Mouse (Mus musculus) hindbrain, embryonic 12.5 days (tissue): ENCODE measurements around the gene Phldb2. TPM values are rescaled to one million over a fixed set of nuclear protein-coding genes. Genes with fewer than 3 reads are reported as not detected.

Experiments used
- ATAC-seq: fragments of 200-750 bp; cut with Nextera tagmentation; 2 replicates; pipeline ENCODE4 v1.8.0; 2017; ENCODE audit warnings: moderate TSS enrichment; ENCODE audit not compliant: low FRiP score
- H3K27ac ChIP-seq: fragments of 300-500 bp; sonication (generic); 2 replicates; pipeline ENCODE4 v1.5.1; 2016; ENCODE audit warnings: mild to moderate bottlenecking
- H3K27me3 ChIP-seq: fragments of 300-500 bp; sonication (generic); 2 replicates; pipeline ENCODE4 v1.6.1; 2016; ENCODE audit warnings: mild to moderate bottlenecking
- H3K36me3 ChIP-seq: fragments of 300-500 bp; sonication (generic); 2 replicates; pipeline ENCODE4 v1.6.1; 2016; ENCODE audit warnings: mild to moderate bottlenecking
- H3K4me1 ChIP-seq: fragments of 300-500 bp; sonication (generic); 2 replicates; pipeline ENCODE4 v1.6.1; 2016
- H3K4me2 ChIP-seq: fragments of 300-500 bp; sonication (generic); replicated peaks from 2 replicates; pipeline ENCODE4 v1.6.1; 2016; ENCODE audit warnings: mild to moderate bottlenecking
- H3K4me3 ChIP-seq: fragments of 300-500 bp; sonication (generic); 2 replicates; pipeline ENCODE4 v1.5.1; 2016; ENCODE audit warnings: mild to moderate bottlenecking
- H3K9ac ChIP-seq: fragments of 300-500 bp; sonication (generic); 2 replicates; pipeline ENCODE4 v1.6.1; 2016; ENCODE audit warnings: mild to moderate bottlenecking, moderate library complexity
- H3K9me3 ChIP-seq: fragments of 300-500 bp; sonication (generic); replicated peaks from 2 replicates; pipeline ENCODE4 v1.6.1; 2016; ENCODE audit warnings: mild to moderate bottlenecking
- WGBS: fragments of 180-500 bp; shearing (Covaris S2); methylation state at CpG from one replicate; pipeline ENCODE4 v1.1.7; 2016; 5-methylcytosine and 5-hydroxymethylcytosine counted together
- polyA plus RNA-seq: library from polyadenylated mRNA; unstranded; fragments of >200 nt; fragmentation: Nextera tagmentation; extraction: Ambion mirVana; gene quantifications from 2 replicates; pipeline ENCODE4 v1.2.1, GENCODE M21; 2016

Gene Phldb2
- polyA plus RNA-seq, 1 experiment from 2014 or later = 34.5 TPM

- Histone ChIP-seq H3K27ac (peak overlapping the region; percentile 66; the same call in 1 of the 2 replicates), H3K4me2 (peak overlapping the region; percentile 75), H3K9me3 (no peaks in the 10 kb centered on the region), H3K4me1 (peaks cover 13% of the 10 kb centered on the region), H3K27me3 (peaks cover 6% of the 10 kb centered on the region; the same call in 1 of the 2 replicates), H3K36me3 (no peaks in the 10 kb centered on the region), H3K9ac (peak overlapping the region; percentile 79), H3K4me3 (peak overlapping the region; percentile 59)
- WGBS = under 1% methylated on average over 44 of the region's 45 CpGs
- peak; percentile 96 for ATAC-seq
Measured at GRCm38 (mm10) chr16:45844049-45844780, 109.2 kb downstream of the Phldb2 start.

- peak overlapping the region; percentile 75 for H3K4me2 ChIP-seq
- H3K27me3 ChIP-seq = peaks cover 6% of the 10 kb centered on the region; the same call in 1 of the 2 replicates
- no peaks in the 10 kb centered on the region for H3K36me3 ChIP-seq
- peaks cover 13% of the 10 kb centered on the region for H3K4me1 ChIP-seq
- peak; percentile 51 for ATAC-seq
- peak overlapping the region; percentile 59 for H3K4me3 ChIP-seq
- H3K9ac ChIP-seq = peak overlapping the region; percentile 79
- H3K9me3 ChIP-seq = no peaks in the 10 kb centered on the region
- WGBS = under 1% methylated on average over 16 of the region's 16 CpGs
- H3K27ac ChIP-seq = peak overlapping the region; percentile 66; the same call in 1 of the 2 replicates
Measured at GRCm38 (mm10) chr16:45843351-45843891, 110.0 kb downstream of the Phldb2 start.

GRCm38 (mm10) chr16:45842440-45842839 lies 111.0 kb downstream of the Phldb2 start:
- WGBS = 63% methylated on average over 4 of the region's 4 CpGs
- Histone ChIP-seq H3K27me3 (peaks cover 5% of the 10 kb centered on the region; the same call in 1 of the 2 replicates), H3K4me2 (peak overlapping the region; percentile 75), H3K4me3 (peak overlapping the region; percentile 59), H3K9me3 (no peaks in the 10 kb centered on the region), H3K4me1 (peaks cover 13% of the 10 kb centered on the region), H3K9ac (no peak overlapping the region), H3K27ac (no peak overlapping the region), H3K36me3 (no peaks in the 10 kb centered on the region)
- ATAC-seq = no peak

- H3K9ac ChIP-seq = no peak overlapping the region
- H3K4me3 ChIP-seq = no peak overlapping the region
- no peaks in the 10 kb centered on the region for H3K9me3 ChIP-seq
- H3K4me2 ChIP-seq = peak overlapping the region; percentile 75
- no peaks in the 10 kb centered on the region; the same call in 1 of the 2 replicates for H3K27me3 ChIP-seq
- no peaks in the 10 kb centered on the region for H3K36me3 ChIP-seq
- no peak for ATAC-seq
- WGBS = 86% methylated on average over 3 of the region's 3 CpGs
- H3K4me1 ChIP-seq = peaks cover 13% of the 10 kb centered on the region
- no peak overlapping the region for H3K27ac ChIP-seq
Measured at GRCm38 (mm10) chr16:45841806-45842205, 111.6 kb downstream of the Phldb2 start.

- ATAC-seq = no peak
- Histone ChIP-seq H3K9me3 (no peaks in the 10 kb centered on the region), H3K9ac (no peak overlapping the region), H3K27me3 (no peaks in the 10 kb centered on the region), H3K4me1 (peaks cover 13% of the 10 kb centered on the region), H3K36me3 (no peaks in the 10 kb centered on the region), H3K4me3 (no peak overlapping the region), H3K4me2 (no peak overlapping the region), H3K27ac (no peak overlapping the region)
- WGBS = 65% methylated on average over 3 of the region's 3 CpGs
Measured at GRCm38 (mm10) chr16:45841016-45841415, 112.4 kb downstream of the Phldb2 start.

- 83% methylated on average over 5 of the region's 5 CpGs for WGBS
Measured at GRCm38 (mm10) chr16:45837541-45838342, 115.7 kb downstream of the Phldb2 start.

GRCm38 (mm10) chr16:45832747-45833108 lies 120.7 kb downstream of the Phldb2 start:
- H3K4me1 ChIP-seq = peaks cover 16% of the 10 kb centered on the region; the same call in 1 of the 2 replicates
- no peaks in the 10 kb centered on the region for H3K36me3 ChIP-seq
- H3K9me3 ChIP-seq = no peaks in the 10 kb centered on the region
- no peak overlapping the region for H3K27ac ChIP-seq
- H3K9ac ChIP-seq = no peak overlapping the region
- H3K27me3 ChIP-seq = no peaks in the 10 kb centered on the region
- WGBS = 75% methylated on average over 6 of the region's 6 CpGs
- H3K4me2 ChIP-seq = no peak overlapping the region
- ATAC-seq = no peak
- no peak overlapping the region for H3K4me3 ChIP-seq

More at GRCm38 (mm10) chr16:45837541-45838342, 115.7 kb downstream of the Phldb2 start:
- Histone ChIP-seq H3K4me3 (no peak overlapping the region), H3K27ac (no peak overlapping the region), H3K9ac (no peak overlapping the region), H3K27me3 (no peaks in the 10 kb centered on the region), H3K4me2 (no peak overlapping the region), H3K36me3 (no peaks in the 10 kb centered on the region), H3K4me1 (peaks cover 10% of the 10 kb centered on the region), H3K9me3 (no peaks in the 10 kb centered on the region)
- no peak for ATAC-seq

- H3K27me3 ChIP-seq = no peaks in the 10 kb centered on the region
- H3K9ac ChIP-seq = no peak overlapping the region
- H3K4me2 ChIP-seq = no peak overlapping the region
- H3K4me3 ChIP-seq = no peak overlapping the region
- no peak overlapping the region for H3K27ac ChIP-seq
- peaks cover 16% of the 10 kb centered on the region; the same call in 1 of the 2 replicates for H3K4me1 ChIP-seq
- ATAC-seq = no peak
- H3K36me3 ChIP-seq = no peaks in the 10 kb centered on the region
- no peaks in the 10 kb centered on the region for H3K9me3 ChIP-seq
- 73% methylated on average over 8 of the region's 8 CpGs for WGBS
Measured at GRCm38 (mm10) chr16:45832061-45832746, 121.2 kb downstream of the Phldb2 start.

GRCm38 (mm10) chr16:45831094-45831872 lies 122.1 kb downstream of the Phldb2 start:
- Histone ChIP-seq H3K36me3 (no peaks in the 10 kb centered on the region), H3K4me1 (peaks cover 16% of the 10 kb centered on the region; the same call in 1 of the 2 replicates), H3K9me3 (no peaks in the 10 kb centered on the region), H3K27ac (no peak overlapping the region), H3K4me2 (no peak overlapping the region), H3K4me3 (no peak overlapping the region), H3K27me3 (no peaks in the 10 kb centered on the region), H3K9ac (no peak overlapping the region)
- WGBS = 49% methylated on average over 4 of the region's 4 CpGs
- no peak for ATAC-seq

- H3K36me3 ChIP-seq = peaks cover 6% of the 10 kb centered on the region
- H3K4me3 ChIP-seq = no peak overlapping the region
- no peaks in the 10 kb centered on the region for H3K27me3 ChIP-seq
- H3K9me3 ChIP-seq = no peaks in the 10 kb centered on the region
- 70% methylated on average over 11 of the region's 11 CpGs for WGBS
- H3K4me1 ChIP-seq = peaks cover 16% of the 10 kb centered on the region; the same call in 1 of the 2 replicates
- ATAC-seq = no peak
- H3K4me2 ChIP-seq = no peak overlapping the region
- no peak overlapping the region for H3K9ac ChIP-seq
- H3K27ac ChIP-seq = no peak overlapping the region
Measured at GRCm38 (mm10) chr16:45830096-45830866, 123.1 kb downstream of the Phldb2 start.

GRCm38 (mm10) chr16:45825309-45825708 lies 128.1 kb downstream of the Phldb2 start:
- Histone ChIP-seq H3K36me3 (peaks cover 16% of the 10 kb centered on the region), H3K27me3 (no peaks in the 10 kb centered on the region), H3K9ac (no peak overlapping the region), H3K9me3 (no peaks in the 10 kb centered on the region), H3K4me1 (peaks cover 2% of the 10 kb centered on the region; the same call in 1 of the 2 replicates), H3K4me3 (no peak overlapping the region), H3K4me2 (no peak overlapping the region), H3K27ac (no peak overlapping the region)
- WGBS = 92% methylated on average over 10 of the region's 10 CpGs
- ATAC-seq = no peak
